Mouse (Mus musculus): ENCODE data around the gene Ets1. TPM values are rescaled to one million over a fixed set of nuclear protein-coding genes. Genes with fewer than 3 reads are reported as not detected.

Ets1 gene
- polyA plus RNA-seq, 1 experiment from 2014 or later: 20.8 TPM

- Histone ChIP-seq H3K4me3 (no peak overlapping the region), H3K4me1 (peaks cover 29% of the 10 kb centered on the region), H3K36me3 (replicated peaks) (no peaks in the 10 kb centered on the region), H3K9ac (no peak overlapping the region), H3K27me3 (replicated peaks) (peaks cover 72% of the 10 kb centered on the region), H3K9me3 (no peaks in the 10 kb centered on the region), H3K27ac (no peak overlapping the region), H3K4me2 (no peak overlapping the region)
- no peak for ATAC-seq (replicated peaks)
- WGBS: 79% methylated on average over 3 of the region's 3 CpGs
Measured at GRCm38 (mm10) chr9:32673923-32674322, 37.9 kb downstream of the Ets1 start.

GRCm38 (mm10) chr9:32675671-32676409, 39.8 kb downstream of the Ets1 start:
- no peak overlapping the region for H3K9ac ChIP-seq
- no peaks in the 10 kb centered on the region for H3K9me3 ChIP-seq
- no peak overlapping the region for H3K4me2 ChIP-seq
- WGBS: 3% methylated on average over 9 of the region's 9 CpGs
- no peak overlapping the region for H3K27ac ChIP-seq
- H3K27me3 ChIP-seq (replicated peaks): peaks cover 77% of the 10 kb centered on the region
- peak; percentile 85 for ATAC-seq (replicated peaks)
- H3K36me3 ChIP-seq (replicated peaks): no peaks in the 10 kb centered on the region
- H3K4me3 ChIP-seq: no peak overlapping the region
- H3K4me1 ChIP-seq: peaks cover 29% of the 10 kb centered on the region

- Histone ChIP-seq H3K36me3 (replicated peaks) (no peaks in the 10 kb centered on the region), H3K9me3 (no peaks in the 10 kb centered on the region), H3K9ac (no peak overlapping the region), H3K27ac (no peak overlapping the region), H3K27me3 (replicated peaks) (peaks cover 78% of the 10 kb centered on the region), H3K4me1 (peaks cover 28% of the 10 kb centered on the region), H3K4me2 (no peak overlapping the region), H3K4me3 (no peak overlapping the region)
- ATAC-seq (replicated peaks): no peak
- 2% methylated on average over 3 of the region's 3 CpGs for WGBS
Measured at GRCm38 (mm10) chr9:32676480-32676879, 40.5 kb downstream of the Ets1 start.

- 87% methylated on average over 6 of the region's 6 CpGs for WGBS
- peaks cover 16% of the 10 kb centered on the region for H3K4me1 ChIP-seq
- no peaks in the 10 kb centered on the region for H3K36me3 ChIP-seq (replicated peaks)
- no peak overlapping the region for H3K4me2 ChIP-seq
- no peak overlapping the region for H3K27ac ChIP-seq
- H3K9me3 ChIP-seq: no peaks in the 10 kb centered on the region
- H3K9ac ChIP-seq: no peak overlapping the region
- peaks cover 84% of the 10 kb centered on the region for H3K27me3 ChIP-seq (replicated peaks)
- no peak for ATAC-seq (replicated peaks)
- H3K4me3 ChIP-seq: no peak overlapping the region
Measured at GRCm38 (mm10) chr9:32677646-32678045, 41.6 kb downstream of the Ets1 start.

GRCm38 (mm10) chr9:32678120-32678757, 42.2 kb downstream of the Ets1 start:
- H3K9ac ChIP-seq: no peak overlapping the region
- ATAC-seq (replicated peaks): no peak
- peaks cover 82% of the 10 kb centered on the region for H3K27me3 ChIP-seq (replicated peaks)

GRCm38 (mm10) chr9:32679531-32679930, 43.5 kb downstream of the Ets1 start:
- no peaks in the 10 kb centered on the region for H3K36me3 ChIP-seq (replicated peaks)
- 87% methylated on average over 6 of the region's 6 CpGs for WGBS
- no peaks in the 10 kb centered on the region for H3K9me3 ChIP-seq
- H3K4me3 ChIP-seq: no peak overlapping the region
- H3K27ac ChIP-seq: no peak overlapping the region
- H3K27me3 ChIP-seq (replicated peaks): peaks cover 80% of the 10 kb centered on the region
- peaks cover 15% of the 10 kb centered on the region for H3K4me1 ChIP-seq
- ATAC-seq (replicated peaks): no peak
- H3K4me2 ChIP-seq: no peak overlapping the region
- no peak overlapping the region for H3K9ac ChIP-seq

More at GRCm38 (mm10) chr9:32678120-32678757, 42.2 kb downstream of the Ets1 start:
- H3K4me2 ChIP-seq: no peak overlapping the region
- no peak overlapping the region for H3K27ac ChIP-seq
- peaks cover 15% of the 10 kb centered on the region for H3K4me1 ChIP-seq
- 67% methylated on average over 4 of the region's 4 CpGs for WGBS
- no peak overlapping the region for H3K4me3 ChIP-seq
- H3K36me3 ChIP-seq (replicated peaks): no peaks in the 10 kb centered on the region
- H3K9me3 ChIP-seq: no peaks in the 10 kb centered on the region

GRCm38 (mm10) chr9:32680201-32680600, 44.2 kb downstream of the Ets1 start:
- Histone ChIP-seq H3K9me3 (no peaks in the 10 kb centered on the region), H3K4me3 (no peak overlapping the region), H3K9ac (no peak overlapping the region), H3K27me3 (replicated peaks) (peaks cover 80% of the 10 kb centered on the region), H3K36me3 (replicated peaks) (no peaks in the 10 kb centered on the region), H3K4me1 (peaks cover 16% of the 10 kb centered on the region), H3K27ac (no peak overlapping the region), H3K4me2 (no peak overlapping the region)
- ATAC-seq (replicated peaks): no peak
- WGBS: 83% methylated on average over 2 of the region's 2 CpGs

- H3K36me3 ChIP-seq (replicated peaks): no peaks in the 10 kb centered on the region
- WGBS: 8% methylated on average over 8 of the region's 8 CpGs
- H3K9ac ChIP-seq: no peak overlapping the region
- H3K27me3 ChIP-seq (replicated peaks): peaks cover 88% of the 10 kb centered on the region
- H3K4me2 ChIP-seq: no peak overlapping the region
- H3K4me3 ChIP-seq: no peak overlapping the region
- no peak overlapping the region for H3K27ac ChIP-seq
- peaks cover 13% of the 10 kb centered on the region for H3K4me1 ChIP-seq
- H3K9me3 ChIP-seq: no peaks in the 10 kb centered on the region
- peak; percentile 93 for ATAC-seq (replicated peaks)
Measured at GRCm38 (mm10) chr9:32685793-32686558, 50.0 kb downstream of the Ets1 start.

GRCm38 (mm10) chr9:32688351-32688750, 52.3 kb downstream of the Ets1 start:
- Histone ChIP-seq H3K36me3 (replicated peaks) (no peaks in the 10 kb centered on the region), H3K4me3 (no peak overlapping the region), H3K27ac (no peak overlapping the region), H3K4me1 (peaks cover 13% of the 10 kb centered on the region), H3K4me2 (no peak overlapping the region), H3K9ac (no peak overlapping the region), H3K9me3 (no peaks in the 10 kb centered on the region), H3K27me3 (replicated peaks) (peaks cover 93% of the 10 kb centered on the region)
- no peak for ATAC-seq (replicated peaks)
- WGBS: 67% methylated on average over 2 of the region's 2 CpGs

GRCm38 (mm10) chr9:32691151-32691925, 55.3 kb downstream of the Ets1 start:
- Histone ChIP-seq H3K36me3 (replicated peaks) (no peaks in the 10 kb centered on the region), H3K4me2 (no peak overlapping the region), H3K27ac (no peak overlapping the region), H3K4me1 (peaks cover 10% of the 10 kb centered on the region), H3K9ac (no peak overlapping the region), H3K9me3 (no peaks in the 10 kb centered on the region), H3K4me3 (no peak overlapping the region), H3K27me3 (replicated peaks) (peaks cover 93% of the 10 kb centered on the region)
- no peak for ATAC-seq (replicated peaks)
- WGBS: 48% methylated on average over 12 of the region's 12 CpGs

GRCm38 (mm10) chr9:32692944-32693343, 56.9 kb downstream of the Ets1 start:
- WGBS: 90% methylated on average over 2 of the region's 2 CpGs
- H3K36me3 ChIP-seq (replicated peaks): no peaks in the 10 kb centered on the region
- no peaks in the 10 kb centered on the region for H3K9me3 ChIP-seq
- peaks cover 11% of the 10 kb centered on the region for H3K4me1 ChIP-seq
- no peak overlapping the region for H3K4me3 ChIP-seq
- H3K27me3 ChIP-seq (replicated peaks): peaks cover 92% of the 10 kb centered on the region
- H3K9ac ChIP-seq: no peak overlapping the region
- no peak overlapping the region for H3K4me2 ChIP-seq
- no peak overlapping the region for H3K27ac ChIP-seq
- no peak for ATAC-seq (replicated peaks)

- peaks cover 89% of the 10 kb centered on the region for H3K27me3 ChIP-seq (replicated peaks)
Measured at GRCm38 (mm10) chr9:32693411-32693810, 57.4 kb downstream of the Ets1 start.

More at GRCm38 (mm10) chr9:32693411-32693810, 57.4 kb downstream of the Ets1 start:
- no peak overlapping the region for H3K9ac ChIP-seq
- no peak overlapping the region for H3K4me3 ChIP-seq
- 74% methylated on average over 3 of the region's 3 CpGs for WGBS
- H3K36me3 ChIP-seq (replicated peaks): no peaks in the 10 kb centered on the region
- no peak overlapping the region for H3K4me2 ChIP-seq
- H3K9me3 ChIP-seq: no peaks in the 10 kb centered on the region
- peaks cover 11% of the 10 kb centered on the region for H3K4me1 ChIP-seq
- no peak for ATAC-seq (replicated peaks)
- no peak overlapping the region for H3K27ac ChIP-seq

Measured in midbrain, embryonic 15.5 days (tissue).